Mouse (Mus musculus): ENCODE data around the gene Glmp.
"Not testable (repeated sequence)": the region's sequence is repeated elsewhere in the genome, so short reads cannot be mapped to it uniquely, and the experiment has no call there.

Glmp gene

GRCm38 (mm10) chr3:88336058-88337013 is 11.5 kb downstream of the Glmp start, which contains the start of the genes Tmem79 and Smg5:
Gene Tmem79 (minus strand): TSS chr3:88336148.
Gene Smg5 (plus strand): TSS chr3:88336260.
- peak; percentile 93 to 94 for DNase-seq (ENCODE audit: low spot score in 2 of 2)

- no peak for DNase-seq (ENCODE audit: low spot score in 2 of 2)
These were observed 12.7 kb downstream of the Glmp start for GRCm38 (mm10) chr3:88337367-88338020.

- no peak for DNase-seq (ENCODE audit: low spot score in 2 of 2)
These were observed 13.5 kb downstream of the Glmp start for GRCm38 (mm10) chr3:88338316-88338715.

GRCm38 (mm10) chr3:88339006-88339405 is 14.2 kb downstream of the Glmp start:
- DNase-seq (ENCODE audit: low spot score in 2 of 2): no peak

GRCm38 (mm10) chr3:88350732-88351131 is 25.9 kb downstream of the Glmp start:
- no peak for DNase-seq (ENCODE audit: low spot score in 2 of 2)

GRCm38 (mm10) chr3:88352907-88353306 is 28.1 kb downstream of the Glmp start:
- no peak for DNase-seq (ENCODE audit: low spot score in 2 of 2)

GRCm38 (mm10) chr3:88354396-88355165 is 29.8 kb downstream of the Glmp start:
- DNase-seq (ENCODE audit: low spot score in 2 of 2): no peak

GRCm38 (mm10) chr3:88359584-88359983 is 34.8 kb downstream of the Glmp start:
- no peak for DNase-seq (ENCODE audit: low spot score in 2 of 2)

GRCm38 (mm10) chr3:88359989-88360388 is 35.2 kb downstream of the Glmp start:
- no peak for DNase-seq (ENCODE audit: low spot score in 2 of 2)

GRCm38 (mm10) chr3:88361096-88361495 is 36.3 kb downstream of the Glmp start:
- DNase-seq (ENCODE audit: low spot score in 2 of 2): no peak

- no peak for DNase-seq (ENCODE audit: low spot score in 2 of 2)
These were observed 36.9 kb downstream of the Glmp start for GRCm38 (mm10) chr3:88361612-88362313.

GRCm38 (mm10) chr3:88363700-88364099 is 38.9 kb downstream of the Glmp start:
- no peak for DNase-seq (ENCODE audit: low spot score in 2 of 2)

GRCm38 (mm10) chr3:88364337-88364736 is 39.5 kb downstream of the Glmp start, which contains the start of gene Paqr6:
Gene Paqr6 (plus strand): TSS chr3:88364584.
- no peak for DNase-seq (ENCODE audit: low spot score in 2 of 2)

- no peak for DNase-seq (ENCODE audit: low spot score in 2 of 2)
These were observed 41.0 kb downstream of the Glmp start for GRCm38 (mm10) chr3:88365705-88366361.

GRCm38 (mm10) chr3:88366830-88367428 is 42.1 kb downstream of the Glmp start:
- DNase-seq (ENCODE audit: low spot score in 2 of 2): peak in 1 of 2 experiments; percentile 59

- not testable (repeated sequence) for DNase-seq (ENCODE audit: low spot score in 2 of 2)
These were observed 42.7 kb downstream of the Glmp start for GRCm38 (mm10) chr3:88367517-88367916.

GRCm38 (mm10) chr3:88368511-88368910 is 43.7 kb downstream of the Glmp start:
- DNase-seq (ENCODE audit: low spot score in 2 of 2): not testable (repeated sequence)

GRCm38 (mm10) chr3:88372643-88373042 is 47.8 kb downstream of the Glmp start, which contains the start of gene Bglap3:
Gene Bglap3 (minus strand): TSS chr3:88372743.
- DNase-seq (ENCODE audit: low spot score in 2 of 2): not testable (repeated sequence)

GRCm38 (mm10) chr3:88375750-88376626 is 51.2 kb downstream of the Glmp start:
- not testable (repeated sequence) for DNase-seq (ENCODE audit: low spot score in 2 of 2)
